Mouse (Mus musculus) kidney, embryonic 15.5 days (tissue): Measurements from ENCODE around the gene Gnb1l. TPM values are rescaled to one million over a fixed set of nuclear protein-coding genes. Genes with fewer than 3 reads are reported as not detected.

ENCODE experiments used
- ATAC-seq: fragments of 200-750 bp; cut with Nextera tagmentation; replicated peaks from 2 replicates; pipeline ENCODE4 v1.8.0; 2017; ENCODE audit warnings: moderate TSS enrichment; ENCODE audit not compliant: low FRiP score
- H3K27ac ChIP-seq: fragments of 300-500 bp; sonication (generic); 2 replicates; pipeline ENCODE4 v1.5.1; 2015; ENCODE audit warnings: mild to moderate bottlenecking, inconsistent platforms
- H3K27me3 ChIP-seq: fragments of 300-500 bp; sonication (generic); 2 replicates; pipeline ENCODE4 v1.6.1; 2015; ENCODE audit warnings: inconsistent platforms
- H3K36me3 ChIP-seq: fragments of 300-500 bp; sonication (generic); 2 replicates; pipeline ENCODE4 v1.6.1; 2015; ENCODE audit warnings: inconsistent platforms
- H3K4me1 ChIP-seq: fragments of 300-500 bp; sonication (generic); 2 replicates; pipeline ENCODE4 v1.6.1; 2015; ENCODE audit warnings: inconsistent platforms
- H3K4me2 ChIP-seq: fragments of 300-500 bp; sonication (generic); 2 replicates; pipeline ENCODE4 v1.6.1; 2015; ENCODE audit warnings: moderate library complexity, mild to moderate bottlenecking, inconsistent platforms
- H3K4me3 ChIP-seq: fragments of 300-500 bp; sonication (generic); replicated peaks from 2 replicates; pipeline ENCODE4 v1.5.1; 2015; ENCODE audit warnings: mild to moderate bottlenecking, inconsistent platforms
- H3K9ac ChIP-seq: fragments of 300-500 bp; sonication (generic); 2 replicates; pipeline ENCODE4 v1.6.1; 2015; ENCODE audit warnings: mild to moderate bottlenecking, inconsistent platforms
- H3K9me3 ChIP-seq: fragments of 300-500 bp; sonication (generic); replicated peaks from 2 replicates; pipeline ENCODE4 v1.6.1; 2016; ENCODE audit warnings: inconsistent platforms
- WGBS: fragments of 180-500 bp; shearing (Covaris S2); methylation state at CpG from one replicate; pipeline ENCODE4 v1.1.7; 2015; ENCODE audit warnings: mixed read lengths; 5-methylcytosine and 5-hydroxymethylcytosine counted together
- polyA plus RNA-seq: library from polyadenylated mRNA; unstranded; fragments of >200 nt; fragmentation: Nextera tagmentation; extraction: Ambion mirVana; gene quantifications from 2 replicates; pipeline ENCODE4 v1.2.1, GENCODE M21; 2015

Gnb1l gene
- 13.7 and 17.2 TPM in 2 replicates for polyA plus RNA-seq

GRCm38 (mm10) chr16:18498558-18498990 lies at the start of gene Gnb1l, which contains the start of gene Rtl10:
Gene Gnb1l, plus strand, starts transcription at chr16:18498713.
Gene Rtl10, plus strand, starts transcription at chr16:18498901.
- WGBS: under 1% methylated on average over 51 of the region's 51 CpGs
- peak within 1 kb of the TSS; percentile 81 for H3K9ac ChIP-seq
- no peaks in the 10 kb centered on the region for H3K9me3 ChIP-seq
- peak within 1 kb of the TSS; percentile 89 for H3K27ac ChIP-seq
- peak within 1 kb of the TSS; percentile 77 for H3K4me3 ChIP-seq
- peaks cover 27% of the 10 kb centered on the region for H3K4me1 ChIP-seq
- H3K27me3 ChIP-seq: no peaks in the 10 kb centered on the region
- peaks cover 17% of the 10 kb centered on the region for H3K36me3 ChIP-seq
- peak within 1 kb of the TSS; percentile 91 for H3K4me2 ChIP-seq
- peak; percentile 97 for ATAC-seq

GRCm38 (mm10) chr16:18449005-18449404 lies 49.5 kb upstream of the Gnb1l start:
- no peak for ATAC-seq
- Histone ChIP-seq H3K9me3 (no peaks in the 10 kb centered on the region), H3K4me2 (no peak overlapping the region), H3K4me3 (no peak overlapping the region), H3K4me1 (peaks cover 46% of the 10 kb centered on the region), H3K27ac (no peak overlapping the region), H3K9ac (no peak overlapping the region), H3K36me3 (peaks cover 12% of the 10 kb centered on the region), H3K27me3 (peaks cover 11% of the 10 kb centered on the region)
- 99% methylated on average over 4 of the region's 4 CpGs for WGBS

GRCm38 (mm10) chr16:18451486-18452181 lies 46.9 kb upstream of the Gnb1l start:
- Histone ChIP-seq H3K4me1 (peaks cover 49% of the 10 kb centered on the region), H3K27me3 (peaks cover 19% of the 10 kb centered on the region), H3K36me3 (peaks cover 6% of the 10 kb centered on the region), H3K27ac (no peak overlapping the region), H3K4me3 (no peak overlapping the region), H3K4me2 (no peak overlapping the region), H3K9ac (no peak overlapping the region; the same call in 1 of the 2 replicates), H3K9me3 (no peaks in the 10 kb centered on the region)
- peak; percentile 59 for ATAC-seq
- 33% methylated on average over 9 of the region's 9 CpGs for WGBS

- H3K4me1 ChIP-seq: peaks cover 42% of the 10 kb centered on the region
These were observed 46.1 kb upstream of the Gnb1l start for GRCm38 (mm10) chr16:18452361-18452862.

GRCm38 (mm10) chr16:18453846-18454245 lies 44.7 kb upstream of the Gnb1l start:
- ATAC-seq: 0 out of 2 replicates have a peak, but pooled peaks have one; percentile 7
- Histone ChIP-seq H3K9me3 (no peaks in the 10 kb centered on the region), H3K9ac (no peak overlapping the region), H3K27me3 (peaks cover 33% of the 10 kb centered on the region), H3K4me3 (no peak overlapping the region), H3K27ac (no peak overlapping the region), H3K36me3 (peaks cover 19% of the 10 kb centered on the region), H3K4me1 (peaks cover 31% of the 10 kb centered on the region), H3K4me2 (no peak overlapping the region)
- 26% methylated on average over 5 of the region's 5 CpGs for WGBS

More at GRCm38 (mm10) chr16:18452361-18452862, 46.1 kb upstream of the Gnb1l start:
- peaks cover 26% of the 10 kb centered on the region for H3K27me3 ChIP-seq
- no peak for ATAC-seq
- 82% methylated on average over 8 of the region's 8 CpGs for WGBS
- no peak overlapping the region for H3K27ac ChIP-seq
- H3K9me3 ChIP-seq: no peaks in the 10 kb centered on the region
- no peak overlapping the region; the same call in 1 of the 2 replicates for H3K9ac ChIP-seq
- H3K36me3 ChIP-seq: peaks cover 14% of the 10 kb centered on the region
- no peak overlapping the region for H3K4me3 ChIP-seq
- H3K4me2 ChIP-seq: no peak overlapping the region

GRCm38 (mm10) chr16:18455407-18455806 lies 43.1 kb upstream of the Gnb1l start:
- Histone ChIP-seq H3K27me3 (peaks cover 28% of the 10 kb centered on the region), H3K36me3 (peaks cover 19% of the 10 kb centered on the region), H3K27ac (no peak overlapping the region), H3K4me2 (no peak overlapping the region), H3K9ac (no peak overlapping the region), H3K9me3 (no peaks in the 10 kb centered on the region), H3K4me3 (no peak overlapping the region), H3K4me1 (peaks cover 43% of the 10 kb centered on the region)
- no peak for ATAC-seq
- 87% methylated on average over 6 of the region's 6 CpGs for WGBS

- no peak overlapping the region for H3K27ac ChIP-seq
- peaks cover 19% of the 10 kb centered on the region for H3K36me3 ChIP-seq
- ATAC-seq: no peak
- H3K4me3 ChIP-seq: no peak overlapping the region
- H3K9ac ChIP-seq: no peak overlapping the region
- H3K27me3 ChIP-seq: peaks cover 30% of the 10 kb centered on the region
- no peak overlapping the region for H3K4me2 ChIP-seq
- H3K4me1 ChIP-seq: peaks cover 28% of the 10 kb centered on the region
- H3K9me3 ChIP-seq: no peaks in the 10 kb centered on the region
These were observed 39.9 kb upstream of the Gnb1l start for GRCm38 (mm10) chr16:18458661-18459060.

GRCm38 (mm10) chr16:18459335-18459954 lies 39.1 kb upstream of the Gnb1l start:
- 0 out of 2 replicates have a peak overlapping the region, but pooled peaks have one; percentile 7 for H3K27ac ChIP-seq
- no peak; the same call in 1 of the 2 replicates for ATAC-seq
- 11% methylated on average over 12 of the region's 12 CpGs for WGBS

GRCm38 (mm10) chr16:18459955-18460370 lies 38.5 kb upstream of the Gnb1l start:
- no peak overlapping the region for H3K4me3 ChIP-seq
- H3K9me3 ChIP-seq: no peaks in the 10 kb centered on the region
- H3K27ac ChIP-seq: 0 out of 2 replicates have a peak overlapping the region, but pooled peaks have one; percentile 7
- peaks cover 24% of the 10 kb centered on the region for H3K4me1 ChIP-seq
- peaks cover 17% of the 10 kb centered on the region for H3K36me3 ChIP-seq
- H3K4me2 ChIP-seq: peak overlapping the region; percentile 15
- H3K27me3 ChIP-seq: peaks cover 25% of the 10 kb centered on the region
- 5% methylated on average over 11 of the region's 11 CpGs for WGBS
- ATAC-seq: peak; percentile 68
- no peak overlapping the region for H3K9ac ChIP-seq

More at GRCm38 (mm10) chr16:18459335-18459954, 39.1 kb upstream of the Gnb1l start:
- Histone ChIP-seq H3K9me3 (no peaks in the 10 kb centered on the region), H3K4me2 (peak overlapping the region; percentile 15), H3K9ac (no peak overlapping the region), H3K4me3 (no peak overlapping the region), H3K27me3 (peaks cover 25% of the 10 kb centered on the region), H3K4me1 (peaks cover 22% of the 10 kb centered on the region), H3K36me3 (peaks cover 19% of the 10 kb centered on the region)

- peaks cover 25% of the 10 kb centered on the region for H3K4me1 ChIP-seq
- peaks cover 15% of the 10 kb centered on the region for H3K36me3 ChIP-seq
- H3K9me3 ChIP-seq: no peaks in the 10 kb centered on the region
- H3K27me3 ChIP-seq: peaks cover 23% of the 10 kb centered on the region
- no peak overlapping the region for H3K4me3 ChIP-seq
- no peak overlapping the region for H3K27ac ChIP-seq
- WGBS: 92% methylated on average over 3 of the region's 3 CpGs
- ATAC-seq: no peak
- no peak overlapping the region for H3K4me2 ChIP-seq
- no peak overlapping the region for H3K9ac ChIP-seq
These were observed 37.7 kb upstream of the Gnb1l start for GRCm38 (mm10) chr16:18460826-18461225.

- Histone ChIP-seq H3K27me3 (peaks cover 14% of the 10 kb centered on the region), H3K4me1 (peaks cover 25% of the 10 kb centered on the region), H3K4me2 (no peak overlapping the region), H3K36me3 (peaks cover 9% of the 10 kb centered on the region), H3K4me3 (no peak overlapping the region), H3K27ac (no peak overlapping the region), H3K9ac (no peak overlapping the region), H3K9me3 (no peaks in the 10 kb centered on the region)
- WGBS: 71% methylated on average over 9 of the region's 9 CpGs
- ATAC-seq: no peak
These were observed 36.5 kb upstream of the Gnb1l start for GRCm38 (mm10) chr16:18462031-18462430.

GRCm38 (mm10) chr16:18462598-18462997 lies 35.9 kb upstream of the Gnb1l start:
- no peak overlapping the region for H3K4me2 ChIP-seq
- peaks cover 11% of the 10 kb centered on the region; the same call in 1 of the 2 replicates for H3K27me3 ChIP-seq
- 49% methylated on average over 8 of the region's 8 CpGs for WGBS
- H3K27ac ChIP-seq: no peak overlapping the region
- peaks cover 3% of the 10 kb centered on the region; the same call in 1 of the 2 replicates for H3K36me3 ChIP-seq
- H3K9ac ChIP-seq: no peak overlapping the region
- no peaks in the 10 kb centered on the region for H3K9me3 ChIP-seq
- ATAC-seq: no peak
- H3K4me1 ChIP-seq: peaks cover 25% of the 10 kb centered on the region
- H3K4me3 ChIP-seq: no peak overlapping the region
